Mouse (Mus musculus): ENCODE measurements around the gene Il27.

DNA sequence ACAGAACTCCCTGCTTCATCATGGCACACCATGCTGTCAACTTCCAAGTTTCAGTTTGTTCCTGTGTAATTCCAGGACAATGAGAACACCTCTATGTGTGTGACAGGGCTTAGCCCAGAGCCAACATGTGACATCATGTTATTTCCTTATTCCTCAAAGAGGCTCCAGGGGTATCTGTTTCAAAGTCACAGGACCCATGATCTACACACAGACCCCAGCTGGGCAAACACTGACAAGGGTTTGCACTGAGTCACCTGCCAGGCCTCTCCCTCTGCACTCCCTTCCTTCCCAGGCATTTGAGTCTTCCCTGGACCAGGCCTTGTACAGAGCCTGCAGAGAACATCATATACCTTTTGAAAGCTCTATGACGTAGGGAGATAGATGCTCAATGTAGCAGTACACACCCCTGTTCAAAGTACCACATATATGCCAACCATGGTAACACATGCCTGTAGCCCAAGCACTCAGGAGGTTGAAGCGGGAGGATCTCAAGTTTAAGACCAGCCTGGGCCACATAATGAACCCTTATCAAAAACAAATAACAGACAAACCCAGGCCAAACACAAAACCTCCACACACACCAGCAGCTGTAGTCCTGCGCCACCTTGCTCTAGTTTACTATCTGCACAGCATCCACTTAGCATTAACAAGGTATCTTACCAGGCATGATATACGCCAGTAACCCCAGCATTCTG, 36.2 kb upstream of the Il27 start, which contains the start of gene Nupr1:
- TF ChIP-seq ZNF384 (IDR thresholded peaks at IDR 0.05; ENCODE audit: low read depth, low read length) (no peak), MAFK (IDR thresholded peaks at IDR 0.05; ENCODE audit: insufficient read depth, low read depth, low read length) (no peak)

Measured in ES-E14 (cell line).